Mouse (Mus musculus): ENCODE data around the gene Fam102a.

DNA sequence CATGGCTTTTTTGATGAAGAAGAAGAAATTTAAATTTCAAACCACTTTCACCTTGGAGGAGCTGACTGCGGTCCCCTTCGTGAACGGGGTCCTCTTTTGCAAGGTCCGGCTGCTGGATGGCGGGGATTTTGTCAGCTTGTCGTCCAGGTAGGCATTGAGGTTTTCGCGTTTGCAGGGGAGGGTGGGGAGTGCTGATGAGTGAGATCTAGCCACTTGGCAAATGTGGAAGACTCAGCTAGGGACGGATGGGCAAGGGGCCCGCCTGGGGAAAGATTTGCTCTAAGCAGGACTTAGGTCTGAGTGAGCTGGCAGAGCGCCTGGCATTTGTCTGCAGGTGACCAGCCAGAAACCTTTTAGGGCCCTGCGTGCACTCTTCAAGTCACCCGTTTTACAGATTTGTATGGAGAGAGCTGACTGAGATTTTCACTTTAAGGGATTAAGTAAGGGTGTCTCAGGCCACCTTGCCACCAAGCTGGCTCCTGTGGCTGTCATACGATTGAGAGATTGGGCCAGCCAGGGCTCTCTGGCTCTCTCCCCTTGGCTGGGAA is 1.0 kb downstream of the Fam102a start:
- TF ChIP-seq CTCF (IDR thresholded peaks at IDR 0.05; ENCODE audit: low read depth, low read length) (no peak), TAL1 (conservative IDR thresholded peaks at IDR 0.05; ENCODE audit: low read depth, low read length) (no peak)

All from G1E (cell line).